Mouse (Mus musculus): Measurements from ENCODE around the gene Serac1. TPM values are rescaled to one million over a fixed set of nuclear protein-coding genes. Genes with fewer than 3 reads are reported as not detected.

The Serac1 gene
- total RNA-seq, 2 experiments from 2014 or later: 6.5 to 7.3 TPM

GRCm38 (mm10) chr17:5997380-5998234, 81.9 kb downstream of the Serac1 start:
- peak overlapping the region; percentile 95 for H3K27ac ChIP-seq
- intact Hi-C loops (cut with DNase I): loop anchor here (2.0 kb wide), 1 partner anchor 17 kb away; no protein-coding TSS in a partner anchor

GRCm38 (mm10) chr17:5996589-5996988, 83.0 kb downstream of the Serac1 start:
- Histone ChIP-seq H3K4me3 (peak overlapping the region; percentile 70), H3K27ac (peak overlapping the region; percentile 95)
- DNase-seq: peak; percentile 80
- intact Hi-C loops (cut with DNase I): loop anchor here (1.0 to 2.0 kb wide), 2 partner anchors 16 to 60 kb away; no protein-coding TSS in a partner anchor
- TF ChIP-seq CTCF (IDR thresholded peaks at IDR 0.05): no peak

More at GRCm38 (mm10) chr17:5997380-5998234, 81.9 kb downstream of the Serac1 start:
- peak overlapping the region; percentile 70 for H3K4me3 ChIP-seq
- no peak for TF ChIP-seq CTCF (IDR thresholded peaks at IDR 0.05)
- DNase-seq: peak; percentile 89

- H3K4me3 ChIP-seq: no peak overlapping the region
These were observed 84.9 kb downstream of the Serac1 start for GRCm38 (mm10) chr17:5994606-5995005.

GRCm38 (mm10) chr17:5993581-5994260, 85.8 kb downstream of the Serac1 start:
- peak; percentile 14 for DNase-seq
- peak; percentile 28; the same call in 1 of the 2 replicates for TF ChIP-seq CTCF (IDR thresholded peaks at IDR 0.05)
- intact Hi-C loops (cut with DNase I): no loop called here
- Histone ChIP-seq H3K27ac (peak overlapping the region; percentile 4; the same call in 1 of the 2 replicates), H3K4me3 (no peak overlapping the region)

More at GRCm38 (mm10) chr17:5994606-5995005, 84.9 kb downstream of the Serac1 start:
- peak; percentile 34 for DNase-seq
- H3K27ac ChIP-seq: peak overlapping the region; percentile 95
- TF ChIP-seq CTCF (IDR thresholded peaks at IDR 0.05): no peak
- intact Hi-C loops (cut with DNase I): no loop called here

- DNase-seq: peak; percentile 4
- intact Hi-C loops (cut with DNase I): no loop called here
- TF ChIP-seq CTCF (IDR thresholded peaks at IDR 0.05): no peak
- Histone ChIP-seq H3K4me3 (no peak overlapping the region), H3K27ac (peak overlapping the region; percentile 4; the same call in 1 of the 2 replicates)
These were observed 86.5 kb downstream of the Serac1 start for GRCm38 (mm10) chr17:5992866-5993580.

Other genes starting within 250 kb of the Serac1 start
- 10 to 100 TPM; 22.9 to 29.6 TPM for gene Snx9, start 238.4 kb downstream of the Serac1 start, total RNA-seq (2021)
- gene Synj2, start 138.5 kb downstream of the Serac1 start, total RNA-seq (2021): 10 to 100 TPM; 26.3 to 36.9 TPM
- gene Gtf2h5, start within 50 bp of the Serac1 start, total RNA-seq (2021): 10 to 100 TPM; 50.5 to 52.7 TPM
- gene Tulp4, start 26.7 kb upstream of the Serac1 start, total RNA-seq (2021): 100 to 1,000 TPM; 111 to 124 TPM
- 1 to 10 TPM; 4.0 to 6.0 TPM for gene Tmem181a, start 177.1 kb upstream of the Serac1 start, total RNA-seq (2021)
- gene Dynlt1a, start 237.8 kb upstream of the Serac1 start, total RNA-seq (2021): 1 to 10 TPM; 3.7 to 4.7 TPM

Data from gastrocnemius, adult 2 months (tissue).